Mouse (Mus musculus): Measurements from ENCODE around the gene Pla1a.

The Pla1a gene

GRCm38 (mm10) chr16:38473661-38474060, 40.7 kb upstream of the Pla1a start:
- TF ChIP-seq CTCF (conservative IDR thresholded peaks at IDR 0.05; ENCODE audit: low read length) (no peak), POU5F1 (IDR thresholded peaks at IDR 0.05; ENCODE audit: borderline replicate concordance, low read length) (no peak), NANOG (IDR thresholded peaks at IDR 0.05; ENCODE audit: borderline replicate concordance, low read length) (no peak)
- H3K36me3 ChIP-seq (ENCODE audit: insufficient read depth, low read length): no peaks in the 10 kb centered on the region; the same call in 1 of the 2 replicates
- H3K4me1 ChIP-seq (replicated peaks; ENCODE audit: low read depth, low read length): peaks cover 82% of the 10 kb centered on the region
- no peaks in the 10 kb centered on the region for H3K9me3 ChIP-seq (ENCODE audit: low read length)
- H3K4me3 ChIP-seq (replicated peaks; ENCODE audit: low read length): no peak overlapping the region
- H3K27me3 ChIP-seq (ENCODE audit: insufficient read depth, low read length): no peaks in the 10 kb centered on the region; the same call in 1 of the 2 replicates

GRCm38 (mm10) chr16:38472507-38472873, 39.5 kb upstream of the Pla1a start:
- no peak overlapping the region for H3K4me3 ChIP-seq (replicated peaks; ENCODE audit: low read length)
- no peaks in the 10 kb centered on the region for H3K36me3 ChIP-seq (ENCODE audit: insufficient read depth, low read length)
- no peaks in the 10 kb centered on the region for H3K27me3 ChIP-seq (ENCODE audit: insufficient read depth, low read length)
- peaks cover 92% of the 10 kb centered on the region for H3K4me1 ChIP-seq (replicated peaks; ENCODE audit: low read depth, low read length)
- H3K9me3 ChIP-seq (ENCODE audit: low read length): no peaks in the 10 kb centered on the region
- TF ChIP-seq POU5F1 (IDR thresholded peaks at IDR 0.05; ENCODE audit: borderline replicate concordance, low read length) (no peak), CTCF (conservative IDR thresholded peaks at IDR 0.05; ENCODE audit: low read length) (no peak), NANOG (IDR thresholded peaks at IDR 0.05; ENCODE audit: borderline replicate concordance, low read length) (no peak)

- no peak overlapping the region for H3K4me3 ChIP-seq (replicated peaks; ENCODE audit: low read length)
- no peak for TF ChIP-seq CTCF (conservative IDR thresholded peaks at IDR 0.05; ENCODE audit: low read length)
- TF ChIP-seq NANOG (IDR thresholded peaks at IDR 0.05; ENCODE audit: borderline replicate concordance, low read length): peak; percentile 72
- no peaks in the 10 kb centered on the region for H3K9me3 ChIP-seq (ENCODE audit: low read length)
- peaks cover 91% of the 10 kb centered on the region for H3K4me1 ChIP-seq (replicated peaks; ENCODE audit: low read depth, low read length)
- H3K27me3 ChIP-seq (ENCODE audit: insufficient read depth, low read length): no peaks in the 10 kb centered on the region
- no peaks in the 10 kb centered on the region for H3K36me3 ChIP-seq (ENCODE audit: insufficient read depth, low read length)
Observed at GRCm38 (mm10) chr16:38471697-38472506, 39.0 kb upstream of the Pla1a start.

GRCm38 (mm10) chr16:38469437-38469836, 36.5 kb upstream of the Pla1a start:
- no peak overlapping the region for H3K4me3 ChIP-seq (replicated peaks; ENCODE audit: low read length)
- TF ChIP-seq CTCF (conservative IDR thresholded peaks at IDR 0.05; ENCODE audit: low read length): no peak
- TF ChIP-seq POU5F1 (IDR thresholded peaks at IDR 0.05; ENCODE audit: borderline replicate concordance, low read length): no peak
- TF ChIP-seq NANOG (IDR thresholded peaks at IDR 0.05; ENCODE audit: borderline replicate concordance, low read length): no peak
- H3K27me3 ChIP-seq (ENCODE audit: insufficient read depth, low read length): no peaks in the 10 kb centered on the region
- H3K9me3 ChIP-seq (ENCODE audit: low read length): no peaks in the 10 kb centered on the region
- peaks cover 67% of the 10 kb centered on the region for H3K4me1 ChIP-seq (replicated peaks; ENCODE audit: low read depth, low read length)
- H3K36me3 ChIP-seq (ENCODE audit: insufficient read depth, low read length): no peaks in the 10 kb centered on the region

GRCm38 (mm10) chr16:38468706-38469018, 35.7 kb upstream of the Pla1a start:
- TF ChIP-seq CTCF (conservative IDR thresholded peaks at IDR 0.05; ENCODE audit: low read length) (no peak), POU5F1 (IDR thresholded peaks at IDR 0.05; ENCODE audit: borderline replicate concordance, low read length) (no peak), NANOG (IDR thresholded peaks at IDR 0.05; ENCODE audit: borderline replicate concordance, low read length) (no peak)
- Histone ChIP-seq H3K4me3 (replicated peaks; ENCODE audit: low read length) (no peak overlapping the region), H3K9me3 (ENCODE audit: low read length) (no peaks in the 10 kb centered on the region), H3K27me3 (ENCODE audit: insufficient read depth, low read length) (no peaks in the 10 kb centered on the region), H3K36me3 (ENCODE audit: insufficient read depth, low read length) (no peaks in the 10 kb centered on the region), H3K4me1 (replicated peaks; ENCODE audit: low read depth, low read length) (peaks cover 60% of the 10 kb centered on the region)

- Histone ChIP-seq H3K27me3 (ENCODE audit: insufficient read depth, low read length) (no peaks in the 10 kb centered on the region), H3K36me3 (ENCODE audit: insufficient read depth, low read length) (no peaks in the 10 kb centered on the region), H3K9me3 (ENCODE audit: low read length) (no peaks in the 10 kb centered on the region), H3K4me3 (replicated peaks; ENCODE audit: low read length) (no peak overlapping the region), H3K4me1 (replicated peaks; ENCODE audit: low read depth, low read length) (peaks cover 59% of the 10 kb centered on the region)
- TF ChIP-seq CTCF (conservative IDR thresholded peaks at IDR 0.05; ENCODE audit: low read length) (no peak), NANOG (IDR thresholded peaks at IDR 0.05; ENCODE audit: borderline replicate concordance, low read length) (no peak), POU5F1 (IDR thresholded peaks at IDR 0.05; ENCODE audit: borderline replicate concordance, low read length) (no peak)
Observed at GRCm38 (mm10) chr16:38467917-38468705, 35.2 kb upstream of the Pla1a start.

- Histone ChIP-seq H3K36me3 (ENCODE audit: insufficient read depth, low read length) (no peaks in the 10 kb centered on the region), H3K4me3 (replicated peaks; ENCODE audit: low read length) (no peak overlapping the region), H3K27me3 (ENCODE audit: insufficient read depth, low read length) (no peaks in the 10 kb centered on the region), H3K4me1 (replicated peaks; ENCODE audit: low read depth, low read length) (peaks cover 60% of the 10 kb centered on the region), H3K9me3 (ENCODE audit: low read length) (no peaks in the 10 kb centered on the region)
- TF ChIP-seq CTCF (conservative IDR thresholded peaks at IDR 0.05; ENCODE audit: low read length) (no peak), POU5F1 (IDR thresholded peaks at IDR 0.05; ENCODE audit: borderline replicate concordance, low read length) (no peak), NANOG (IDR thresholded peaks at IDR 0.05; ENCODE audit: borderline replicate concordance, low read length) (no peak)
Observed at GRCm38 (mm10) chr16:38467091-38467916, 34.4 kb upstream of the Pla1a start.

- Histone ChIP-seq H3K27me3 (ENCODE audit: insufficient read depth, low read length) (no peaks in the 10 kb centered on the region), H3K4me1 (replicated peaks; ENCODE audit: low read depth, low read length) (peaks cover 54% of the 10 kb centered on the region), H3K36me3 (ENCODE audit: insufficient read depth, low read length) (no peaks in the 10 kb centered on the region), H3K9me3 (ENCODE audit: low read length) (no peaks in the 10 kb centered on the region), H3K4me3 (replicated peaks; ENCODE audit: low read length) (no peak overlapping the region)
- no peak for TF ChIP-seq CTCF (conservative IDR thresholded peaks at IDR 0.05; ENCODE audit: low read length)
Observed at GRCm38 (mm10) chr16:38466089-38466488, 33.1 kb upstream of the Pla1a start.
